Mouse (Mus musculus) MEL (cell line): ENCODE results near the gene Tspan17.

Experiments
- CHD2 ChIP-seq: IDR thresholded peaks from 2 replicates; pipeline ENCODE4 v1.6.1; 2011; ENCODE audit warnings: low read length, improper control_type of control experiment
- E2F4 ChIP-seq: IDR thresholded peaks from 2 replicates; pipeline ENCODE4 v1.6.1; 2011; ENCODE audit warnings: low read depth, low read length, improper control_type of control experiment, borderline replicate concordance
- GABPA ChIP-seq: IDR thresholded peaks from 2 replicates; pipeline ENCODE4 v1.6.1; 2012; ENCODE audit warnings: low read depth, mild to moderate bottlenecking, inconsistent platforms, low read length, improper control_type of control experiment, moderate library complexity
- MEF2A ChIP-seq: IDR thresholded peaks from 2 replicates; pipeline ENCODE4 v1.6.1; 2014; ENCODE audit warnings: low read depth, mild to moderate bottlenecking, inconsistent platforms, low read length, improper control_type of control experiment; ENCODE audit not compliant: poor library complexity, insufficient replicate concordance, severe bottlenecking; ENCODE audit errors: extremely low read depth
- MYB ChIP-seq: IDR thresholded peaks from 2 replicates; pipeline ENCODE4 v1.6.1; 2011; ENCODE audit warnings: mild to moderate bottlenecking, low read depth, low read length, improper control_type of control experiment
- MYC ChIP-seq: IDR thresholded peaks from 2 replicates; pipeline ENCODE4 v1.6.1; 2011; ENCODE audit warnings: low read depth, mild to moderate bottlenecking, low read length, improper control_type of control experiment, moderate library complexity
- POLR2A ChIP-seq, 2 experiments: IDR thresholded peaks; 2 replicates each; pipeline ENCODE4 v1.6.1; 2011 to 2012; ENCODE audit warnings: low read length in 2 of 2, mild to moderate bottlenecking in 2 of 2, control low read depth in 1 of 2, improper control_type of control experiment in 1 of 2, low read depth in 1 of 2, moderate library complexity in 1 of 2; ENCODE audit not compliant: control insufficient read depth in 1 of 2, insufficient read depth in 1 of 2, poor library complexity in 1 of 2
- TBP ChIP-seq: IDR thresholded peaks from 2 replicates; pipeline ENCODE4 v1.8.0; 2011; ENCODE audit warnings: low read depth, low read length, improper control_type of control experiment
- USF2 ChIP-seq, 2 experiments: IDR thresholded peaks; 2 replicates each; pipeline ENCODE4 v1.6.1; 2011 to 2012; ENCODE audit warnings: improper control_type of control experiment in 2 of 2, low read length in 2 of 2, borderline replicate concordance in 1 of 2, inconsistent platforms in 1 of 2, low read depth in 1 of 2, mild to moderate bottlenecking in 1 of 2; ENCODE audit not compliant: insufficient read depth in 1 of 2
- ZC3H11A ChIP-seq: IDR thresholded peaks from 2 replicates; pipeline ENCODE4 v1.6.1; 2012; ENCODE audit warnings: low read depth, mild to moderate bottlenecking, inconsistent platforms, low read length, improper control_type of control experiment

DNA sequence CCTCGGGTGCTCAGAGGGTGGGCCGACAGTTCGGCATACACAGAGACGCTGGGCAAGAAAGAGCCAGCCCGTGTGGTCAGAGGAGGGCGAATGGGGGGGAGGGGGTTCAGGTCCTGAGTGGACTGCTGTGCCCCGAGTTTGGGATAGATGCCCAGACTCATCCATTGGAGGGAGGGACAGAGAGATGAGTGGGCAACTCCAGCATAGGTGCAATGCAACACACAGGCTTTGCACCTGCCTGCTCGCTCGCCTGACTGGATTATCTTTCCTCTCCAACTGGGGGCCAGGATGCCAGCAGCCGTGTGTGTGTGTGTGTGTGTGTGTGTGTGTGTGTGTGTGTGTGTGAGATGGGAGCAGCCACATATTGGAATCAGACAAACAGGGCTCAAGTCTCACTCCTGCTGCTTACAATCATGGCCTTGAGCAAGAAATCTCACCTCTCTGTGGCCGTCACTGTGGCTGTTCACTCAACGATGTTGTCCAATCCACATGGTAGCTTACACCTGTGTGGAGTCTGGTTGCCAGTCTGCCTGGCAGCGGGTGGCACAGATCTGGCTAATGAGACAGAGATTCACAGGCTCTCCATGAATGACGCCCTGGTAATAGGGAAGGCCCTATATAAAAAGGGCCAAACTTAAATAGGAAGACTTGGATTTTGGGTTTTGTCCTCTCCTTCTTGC is 47.3 kb downstream of the Tspan17 start:
- TF ChIP-seq MYB, result no peak
- no peak for TF ChIP-seq E2F4
- TF ChIP-seq MYC, result no peak
- no peak for TF ChIP-seq POLR2A (IDR thresholded peaks at IDR 0.05; ENCODE audit: control insufficient read depth in 1 of 2, insufficient read depth in 1 of 2, low read depth in 1 of 2, low read length in 2 of 2, poor library complexity in 1 of 2)
- no peak for TF ChIP-seq USF2 (IDR thresholded peaks at IDR 0.05; ENCODE audit: borderline replicate concordance in 1 of 2, insufficient read depth in 1 of 2, low read depth in 1 of 2, low read length in 2 of 2)
- no peak for TF ChIP-seq CHD2
- no peak for TF ChIP-seq MEF2A
- TF ChIP-seq ZC3H11A, result no peak
- no peak for TF ChIP-seq TBP
- TF ChIP-seq GABPA, result no peak
